Mouse (Mus musculus) CH12.LX (cell line): ENCODE data around the gene Gucy1a1. TPM values are rescaled to one million over a fixed set of nuclear protein-coding genes. Genes with fewer than 3 reads are reported as not detected.

Experiments
- DNase-seq: peaks from one replicate; pipeline ENCODE4 v3.0.0-alpha.2; 2013; ENCODE audit errors: extremely low read depth
- H3K27ac ChIP-seq: 2 replicates; pipeline ENCODE4 v1.5.1; 2012; ENCODE audit warnings: low read depth, mild to moderate bottlenecking, control low read depth, moderate library complexity; ENCODE audit not compliant: insufficient read depth
- H3K27me3 ChIP-seq: replicated peaks from 2 replicates; pipeline ENCODE3; 2012; ENCODE audit warnings: inconsistent platforms
- H3K36me3 ChIP-seq, 2 experiments: replicated peaks in 1 of 2; 2 replicates each; pipeline versions ENCODE3 to v1.6.1; 2012; ENCODE audit warnings: inconsistent platforms in 1 of 2, low read length in 1 of 2, mild to moderate bottlenecking in 1 of 2, mixed read lengths in 1 of 2, moderate library complexity in 1 of 2; ENCODE audit not compliant: control insufficient read depth in 1 of 2, insufficient read depth in 1 of 2
- H3K4me1 ChIP-seq, 2 experiments: 2 replicates each; pipeline ENCODE4 v1.6.1; 2012; ENCODE audit warnings: inconsistent platforms in 1 of 2, moderate library complexity in 1 of 2; ENCODE audit not compliant: insufficient read depth in 2 of 2, control insufficient read depth in 1 of 2
- H3K4me2 ChIP-seq: 2 replicates; pipeline ENCODE4 v1.6.1; 2012; ENCODE audit warnings: low read depth, mild to moderate bottlenecking, control low read depth; ENCODE audit not compliant: poor library complexity, insufficient read depth, severe bottlenecking
- H3K4me3 ChIP-seq, 3 experiments: fragments of 150-350 bp in 1 of 3; sonication (generic) in 1 of 3; replicated peaks in 1 of 3; 2 replicates each; pipeline versions ENCODE3 to v1.5.1; 2011 to 2012; ENCODE audit warnings: low read depth in 2 of 3, low read length in 2 of 3, mild to moderate bottlenecking in 2 of 3, moderate library complexity in 2 of 3, control low read depth in 1 of 3, improper control_type of control experiment in 1 of 3, inconsistent platforms in 1 of 3, mixed read lengths in 1 of 3; ENCODE audit not compliant: poor library complexity in 1 of 3
- H3K79me2 ChIP-seq: replicated peaks from 2 replicates; pipeline ENCODE4 v1.6.1; 2012; ENCODE audit warnings: mild to moderate bottlenecking, moderate library complexity; ENCODE audit not compliant: control insufficient read depth, poor library complexity, insufficient read depth, severe bottlenecking; ENCODE audit errors: extremely low read depth
- H3K9ac ChIP-seq: 2 replicates; pipeline ENCODE4 v1.6.1; 2012; ENCODE audit warnings: low read depth, mild to moderate bottlenecking, control low read depth, moderate library complexity; ENCODE audit not compliant: insufficient read depth
- H3K9me3 ChIP-seq: replicated peaks from 2 replicates; pipeline ENCODE3; 2012; ENCODE audit warnings: low read length, inconsistent platforms, mixed read lengths
- CHD2 ChIP-seq: IDR thresholded peaks from 2 replicates; pipeline ENCODE4 v1.6.1; 2011; ENCODE audit warnings: low read length, improper control_type of control experiment
- E2F4 ChIP-seq: IDR thresholded peaks from 2 replicates; pipeline ENCODE4 v1.6.1; 2011; ENCODE audit warnings: low read depth, low read length, improper control_type of control experiment; ENCODE audit not compliant: insufficient replicate concordance
- ELF1 ChIP-seq: IDR thresholded peaks from 2 replicates; pipeline ENCODE4 v1.6.1; 2014; ENCODE audit warnings: low read depth, mild to moderate bottlenecking, inconsistent platforms, low read length, improper control_type of control experiment
- EP300 ChIP-seq: IDR thresholded peaks from 2 replicates; pipeline ENCODE4 v1.6.1; 2011; ENCODE audit warnings: low read length, improper control_type of control experiment
- ETS1 ChIP-seq: conservative IDR thresholded peaks from 2 replicates; pipeline ENCODE4 v1.6.1; 2012; ENCODE audit warnings: low read depth, mild to moderate bottlenecking, inconsistent platforms, low read length, improper control_type of control experiment, moderate library complexity
- GABPA ChIP-seq: IDR thresholded peaks from 2 replicates; pipeline ENCODE4 v1.6.1; 2012; ENCODE audit warnings: low read depth, low read length, improper control_type of control experiment, inconsistent platforms; ENCODE audit not compliant: insufficient replicate concordance
- JUN ChIP-seq: IDR thresholded peaks from 2 replicates; pipeline ENCODE4 v1.6.1; 2011; ENCODE audit warnings: low read depth, mild to moderate bottlenecking, low read length, improper control_type of control experiment, moderate library complexity; ENCODE audit not compliant: insufficient read depth
- JUND ChIP-seq: conservative IDR thresholded peaks from 2 replicates; pipeline ENCODE4 v1.6.1; 2011; ENCODE audit warnings: low read depth, low read length, improper control_type of control experiment
- MEF2A ChIP-seq: IDR thresholded peaks from 2 replicates; pipeline ENCODE4 v1.6.1; 2014; ENCODE audit warnings: low read depth, mild to moderate bottlenecking, inconsistent platforms, low read length, improper control_type of control experiment, borderline replicate concordance
- MYC ChIP-seq: IDR thresholded peaks from 2 replicates; pipeline ENCODE4 v1.6.1; 2011; ENCODE audit warnings: low read depth, mild to moderate bottlenecking, improper control_type of control experiment, low read length
- PAX5 ChIP-seq: IDR thresholded peaks from 2 replicates; pipeline ENCODE4 v1.6.1; 2012; ENCODE audit warnings: low read length, inconsistent platforms, mixed read lengths
- POLR2AphosphoS2 ChIP-seq: IDR thresholded peaks from 2 replicates; pipeline ENCODE4 v1.6.1; 2011; ENCODE audit warnings: low read depth, low read length, improper control_type of control experiment
- RAD21 ChIP-seq: IDR thresholded peaks from 2 replicates; pipeline ENCODE4 v1.6.1; 2011; ENCODE audit warnings: low read depth, mild to moderate bottlenecking, low read length, improper control_type of control experiment, moderate library complexity
- SIN3A ChIP-seq: IDR thresholded peaks from 2 replicates; pipeline ENCODE4 v1.6.1; 2012; ENCODE audit warnings: low read length, improper control_type of control experiment, inconsistent platforms
- SMC3 ChIP-seq: IDR thresholded peaks from 2 replicates; pipeline ENCODE4 v1.6.1; 2011; ENCODE audit warnings: low read depth, low read length, improper control_type of control experiment
- TBP ChIP-seq: conservative IDR thresholded peaks from 2 replicates; pipeline ENCODE4 v1.6.1; 2011; ENCODE audit warnings: low read depth, low read length, improper control_type of control experiment
- TCF12 ChIP-seq: IDR thresholded peaks from 2 replicates; pipeline ENCODE4 v1.6.1; 2014; ENCODE audit warnings: low read depth, mild to moderate bottlenecking, inconsistent platforms, low read length, improper control_type of control experiment
- ZC3H11A ChIP-seq: IDR thresholded peaks from 2 replicates; pipeline ENCODE4 v1.6.1; 2012; ENCODE audit warnings: low read depth, mild to moderate bottlenecking, inconsistent platforms, low read length, improper control_type of control experiment
- ZMIZ1 ChIP-seq: IDR thresholded peaks from 2 replicates; pipeline ENCODE4 v1.6.1; 2012; ENCODE audit warnings: low read depth, mild to moderate bottlenecking, inconsistent platforms, low read length, improper control_type of control experiment
- ZNF384 ChIP-seq: IDR thresholded peaks from 2 replicates; pipeline ENCODE4 v1.6.1; 2012; ENCODE audit warnings: low read depth, low read length, improper control_type of control experiment, inconsistent platforms
- dilution Hi-C: fragments of 300-500 bp; cut with MboI; formaldehyde crosslinking; loops from 2 replicates; pipeline ENCODE4 v1.14.3; 2020; ENCODE audit warnings: low sequenced_read_pairs; ENCODE audit not compliant: extremely low pct_unique_long_range_greater_than_20kb, extremely low pct_ligation_motif_present
- in situ Hi-C: fragments of 300-500 bp; cut with MboI; formaldehyde crosslinking; loops from 3 replicates; pipeline ENCODE4 v1.14.3; 2019; ENCODE audit warnings: low sequenced_read_pairs, low pct_ligation_motif_present, low pct_unique_long_range_greater_than_20kb, mixed read lengths
- polyA plus RNA-seq: library from polyadenylated mRNA; unstranded; fragments of >175 nt; gene quantifications from 2 replicates; pipeline ENCODE4 v1.2.1, GENCODE M21; 2012; ENCODE audit warnings: low read depth; ENCODE audit not compliant: insufficient read length
- total RNA-seq, 2 experiments: library from RNA; depleted of rRNA; stranded (reverse); fragments of 300-350 nt in 1 of 2; fragments of >200 nt in 1 of 2; gene quantifications; 2 replicates each; pipeline ENCODE4 v1.2.3; 2012 to 2014

Gucy1a1 gene
- total and polyA plus RNA-seq, 3 experiments, result not detected

GRCm38 (mm10) chr3:82185626-82186025 is 40.0 kb upstream of the Gucy1a1 start:
- Histone ChIP-seq H3K9ac (no peak overlapping the region), H3K27me3 (no peaks in the 10 kb centered on the region), H3K9me3 (no peaks in the 10 kb centered on the region), H3K36me3 (no peaks in the 10 kb centered on the region), H3K4me1 (no peaks in the 10 kb centered on the region), H3K4me2 (no peak overlapping the region), H3K27ac (no peak overlapping the region), H3K79me2 (no peaks in the 10 kb centered on the region), H3K4me3 (no peak overlapping the region)
- no peak for DNase-seq
- dilution Hi-C loops, result no loop called here
- no peak for TF ChIP-seq POLR2AphosphoS2
- no peak for TF ChIP-seq SMC3
- TF ChIP-seq ZNF384, result no peak
- no peak for TF ChIP-seq JUN
- no peak for TF ChIP-seq JUND
- TF ChIP-seq E2F4, result no peak
- TF ChIP-seq RAD21, result no peak
- TF ChIP-seq SIN3A, result no peak
- no peak for TF ChIP-seq ZC3H11A
- TF ChIP-seq ETS1, result no peak
- no peak for TF ChIP-seq ELF1
- no peak for TF ChIP-seq ZMIZ1
- in situ Hi-C loops, result no loop called here

GRCm38 (mm10) chr3:82181500-82181899 is 35.9 kb upstream of the Gucy1a1 start:
- no peaks in the 10 kb centered on the region for H3K79me2 ChIP-seq
- no peaks in the 10 kb centered on the region for H3K9me3 ChIP-seq
- H3K27me3 ChIP-seq, result no peaks in the 10 kb centered on the region
- TF ChIP-seq CHD2 (no peak), PAX5 (no peak), MEF2A (no peak), EP300 (no peak), SIN3A (no peak)
- dilution Hi-C loops, result no loop called here
- no peak overlapping the region for H3K4me2 ChIP-seq
- no peaks in the 10 kb centered on the region for H3K4me1 ChIP-seq
- no peak overlapping the region for H3K9ac ChIP-seq
- no peak overlapping the region for H3K27ac ChIP-seq
- DNase-seq, result no peak
- no peak overlapping the region for H3K4me3 ChIP-seq
- in situ Hi-C loops, result no loop called here
- H3K36me3 ChIP-seq, result no peaks in the 10 kb centered on the region

GRCm38 (mm10) chr3:82180253-82180652 is 34.7 kb upstream of the Gucy1a1 start:
- no peak for DNase-seq
- TF ChIP-seq TCF12 (no peak), MYC (no peak), TBP (no peak), ZMIZ1 (no peak), GABPA (no peak)
- Histone ChIP-seq H3K4me1 (no peaks in the 10 kb centered on the region), H3K79me2 (no peaks in the 10 kb centered on the region), H3K27me3 (no peaks in the 10 kb centered on the region), H3K27ac (no peak overlapping the region), H3K4me2 (no peak overlapping the region), H3K9ac (no peak overlapping the region), H3K4me3 (no peak overlapping the region), H3K9me3 (no peaks in the 10 kb centered on the region), H3K36me3 (no peaks in the 10 kb centered on the region)
- dilution Hi-C loops (no loop called here), in situ Hi-C loops (no loop called here)
